9 mouse cellular contexts compared by ENCODE assay signal in genomic region chr12:95631029-95631428, GRCm38 (mm10).
A peak's percentile ranks its signal among the peaks of the same experiment; 100 is the strongest.
DNase-seq lines count a peak whose midpoint lies in the region; ATAC-seq and TF ChIP-seq lines count a peak whose summit lies in the region.
"Had no signal": no experiment of that assay in that cellular context is flagged by ENCODE, and none has a peak within 500 bp of the region (broad histone marks: within the 10 kb centered on the region; RNA-seq: fewer than 3 reads in every experiment).

No protein-coding gene starts in this region.

- H3K9me3 ChIP-seq in forebrain, postnatal 0 days (ENCODE audit: low read length): no peaks in the 10 kb centered on the region

- no peaks in the 10 kb centered on the region; the same call in 1 of the 2 replicates for H3K27me3 ChIP-seq in forebrain, postnatal 0 days (ENCODE audit: insufficient read depth, low read length)

- no peak overlapping the region for H3K4me3 ChIP-seq in forebrain, postnatal 0 days (ENCODE audit: low read depth, low read length)
- H3K4me3 ChIP-seq: erythroblast, embryonic 14.5 days had no signal

- DNase-seq in adrenal gland, adult (ENCODE audit: inconsistent age in 2 of 2, low spot score in 1 of 2): peak; percentile 9 to 60
- DNase-seq in adrenal gland, postnatal 4 days (ENCODE audit: low spot score in 2 of 2): no peak
- DNase-seq in urinary bladder, postnatal 14 days (ENCODE audit: low spot score): peak; percentile 35
- no peak for DNase-seq in urinary bladder, adult 2 months (ENCODE audit: low spot score)
- peak; percentile 17 to 34 for DNase-seq in left cerebral cortex, postnatal 14 days (ENCODE audit: low spot score in 2 of 2)
- DNase-seq in embryo, embryonic 10.5 days (ENCODE audit: low spot score): no peak
- DNase-seq in forebrain, postnatal 0 days: no peak

- 83% methylated on average over 1 of the region's 1 CpGs for WGBS in forebrain, postnatal 0 days

- TF ChIP-seq CTCF in forebrain, postnatal 0 days (IDR thresholded peaks at IDR 0.05; ENCODE audit: low read depth): no peak

- H3K36me3 ChIP-seq in forebrain, postnatal 0 days (ENCODE audit: insufficient read depth): no peaks in the 10 kb centered on the region

- intact Hi-C loops in left cerebral cortex, postnatal 14 days (cut with DNase I): no loop called here

- H3K4me1 ChIP-seq in forebrain, postnatal 0 days (ENCODE audit: insufficient read depth): no peaks in the 10 kb centered on the region

- no peak overlapping the region for H3K4me2 ChIP-seq in forebrain, postnatal 0 days (ENCODE audit: low read depth)

- H3K27ac ChIP-seq in forebrain, postnatal 0 days (ENCODE audit: low read depth, low read length): no peak overlapping the region

- no peak for ATAC-seq in forebrain, postnatal 0 days
- ATAC-seq in activated CD4-positive, CD25-positive, alpha-beta regulatory T cell, adult 4 months: no peak

- H3K9ac ChIP-seq in forebrain, postnatal 0 days: no peak overlapping the region

Comparison
In these comparisons a context has a peak if more than half of its experiments do, and no peak if none do; other contexts are left out.
1. DNase-seq: peak in adrenal gland, adult (2 of 2), urinary bladder, postnatal 14 days (single experiment) and left cerebral cortex, postnatal 14 days (2 of 2); none in adrenal gland, postnatal 4 days (0 of 2), urinary bladder, adult 2 months (single experiment), embryo, embryonic 10.5 days (single experiment) and forebrain, postnatal 0 days (single experiment).